Mouse (Mus musculus) hindbrain, embryonic 12.5 days (tissue): ENCODE results near the gene Zfp282. TPM values are rescaled to one million over a fixed set of nuclear protein-coding genes. Genes with fewer than 3 reads are reported as not detected.

Source experiments
- ATAC-seq: fragments of 200-750 bp; cut with Nextera tagmentation; 2 replicates; pipeline ENCODE4 v1.8.0; 2017; ENCODE audit warnings: moderate TSS enrichment; ENCODE audit not compliant: low FRiP score
- H3K27ac ChIP-seq: fragments of 300-500 bp; sonication (generic); 2 replicates; pipeline ENCODE4 v1.5.1; 2016; ENCODE audit warnings: mild to moderate bottlenecking
- H3K27me3 ChIP-seq: fragments of 300-500 bp; sonication (generic); 2 replicates; pipeline ENCODE4 v1.6.1; 2016; ENCODE audit warnings: mild to moderate bottlenecking
- H3K36me3 ChIP-seq: fragments of 300-500 bp; sonication (generic); 2 replicates; pipeline ENCODE4 v1.6.1; 2016; ENCODE audit warnings: mild to moderate bottlenecking
- H3K4me1 ChIP-seq: fragments of 300-500 bp; sonication (generic); 2 replicates; pipeline ENCODE4 v1.6.1; 2016
- H3K4me2 ChIP-seq: fragments of 300-500 bp; sonication (generic); replicated peaks from 2 replicates; pipeline ENCODE4 v1.6.1; 2016; ENCODE audit warnings: mild to moderate bottlenecking
- H3K4me3 ChIP-seq: fragments of 300-500 bp; sonication (generic); 2 replicates; pipeline ENCODE4 v1.5.1; 2016; ENCODE audit warnings: mild to moderate bottlenecking
- H3K9ac ChIP-seq: fragments of 300-500 bp; sonication (generic); 2 replicates; pipeline ENCODE4 v1.6.1; 2016; ENCODE audit warnings: mild to moderate bottlenecking, moderate library complexity
- H3K9me3 ChIP-seq: fragments of 300-500 bp; sonication (generic); replicated peaks from 2 replicates; pipeline ENCODE4 v1.6.1; 2016; ENCODE audit warnings: mild to moderate bottlenecking
- WGBS: fragments of 180-500 bp; shearing (Covaris S2); methylation state at CpG from one replicate; pipeline ENCODE4 v1.1.7; 2016; 5-methylcytosine and 5-hydroxymethylcytosine counted together
- polyA plus RNA-seq: library from polyadenylated mRNA; unstranded; fragments of >200 nt; fragmentation: Nextera tagmentation; extraction: Ambion mirVana; gene quantifications from 2 replicates; pipeline ENCODE4 v1.2.1, GENCODE M21; 2016

Gene Zfp282
- 27.0 and 28.3 TPM in 2 replicates for polyA plus RNA-seq

- H3K27me3 ChIP-seq: no peaks in the 10 kb centered on the region
- 6% methylated on average over 9 of the region's 9 CpGs for WGBS
- H3K4me3 ChIP-seq: peak within 1 kb of the TSS; percentile 94
- H3K9me3 ChIP-seq: no peaks in the 10 kb centered on the region
- H3K36me3 ChIP-seq: peaks cover 22% of the 10 kb centered on the region
- ATAC-seq: no peak
- H3K4me2 ChIP-seq: peak within 1 kb of the TSS; percentile 88
- H3K4me1 ChIP-seq: peaks cover 15% of the 10 kb centered on the region
- H3K27ac ChIP-seq: peak within 1 kb of the TSS; percentile 99
- H3K9ac ChIP-seq: peak within 1 kb of the TSS; percentile 98
These were observed at the start of gene Zfp282 for GRCm38 (mm10) chr6:47877058-47877457. TSS of gene Zfp282 (plus strand) at chr6:47877204.

DNA sequence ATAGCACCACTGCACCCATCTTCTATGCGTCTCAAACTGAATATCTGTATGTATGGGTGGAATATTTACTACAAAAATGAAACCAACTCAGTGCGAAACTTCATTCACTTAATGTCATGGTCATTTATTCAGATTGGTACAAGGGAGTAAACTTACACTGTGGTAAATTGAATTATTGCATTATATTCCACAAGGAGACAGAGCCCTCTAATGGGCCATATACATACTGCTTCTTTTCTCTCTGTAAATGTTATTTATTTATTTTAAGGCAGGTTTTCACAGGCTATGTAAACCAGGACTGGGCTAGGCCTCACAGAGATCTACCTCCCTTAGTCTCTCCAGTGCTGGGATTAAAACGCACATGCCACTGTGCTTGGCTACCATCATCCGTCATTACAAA, 49.5 kb upstream of the Zfp282 start:
- Histone ChIP-seq H3K4me2 (no peak overlapping the region), H3K9me3 (no peaks in the 10 kb centered on the region), H3K27me3 (no peaks in the 10 kb centered on the region), H3K36me3 (peaks cover 26% of the 10 kb centered on the region), H3K4me1 (0 out of 2 replicates have a peak, but pooled peaks cover 8% of the 10 kb centered on the region), H3K27ac (no peak overlapping the region), H3K9ac (no peak overlapping the region), H3K4me3 (no peak overlapping the region)
- 87% methylated on average over 4 of the region's 4 CpGs for WGBS
- ATAC-seq: no peak

- H3K4me3 ChIP-seq: peak overlapping the region; percentile 79; the same call in 1 of the 2 replicates
- H3K4me2 ChIP-seq: peak overlapping the region; percentile 54
- no peak overlapping the region for H3K9ac ChIP-seq
- no peaks in the 10 kb centered on the region for H3K9me3 ChIP-seq
- peaks cover 11% of the 10 kb centered on the region for H3K36me3 ChIP-seq
- H3K27ac ChIP-seq: no peak overlapping the region
- WGBS: 39% methylated on average over 1 of the region's 1 CpGs
- 0 out of 2 replicates have a peak, but pooled peaks cover 8% of the 10 kb centered on the region for H3K4me1 ChIP-seq
- ATAC-seq: no peak
- H3K27me3 ChIP-seq: no peaks in the 10 kb centered on the region
These were observed 48.1 kb upstream of the Zfp282 start for GRCm38 (mm10) chr6:47828950-47829349.

- H3K4me3 ChIP-seq: peak within 1 kb of the TSS; percentile 79
- WGBS: 2% methylated on average over 59 of the region's 64 CpGs
- peak within 1 kb of the TSS; percentile 92 for H3K9ac ChIP-seq
- peak; percentile 93 for ATAC-seq
- no peaks in the 10 kb centered on the region for H3K9me3 ChIP-seq
- H3K36me3 ChIP-seq: peaks cover 4% of the 10 kb centered on the region; the same call in 1 of the 2 replicates
- 0 out of 2 replicates have a peak, but pooled peaks cover 8% of the 10 kb centered on the region for H3K4me1 ChIP-seq
- no peaks in the 10 kb centered on the region for H3K27me3 ChIP-seq
- peak within 1 kb of the TSS; percentile 54 for H3K4me2 ChIP-seq
- H3K27ac ChIP-seq: peak within 1 kb of the TSS; percentile 96
These were observed 46.6 kb upstream of the Zfp282 start, which contains the start of gene Zfp786 for GRCm38 (mm10) chr6:47830104-47831078. TSS of gene Zfp786 (minus strand) at chr6:47830867.

- Histone ChIP-seq H3K9ac (no peak overlapping the region), H3K36me3 (no peaks in the 10 kb centered on the region), H3K27me3 (no peaks in the 10 kb centered on the region), H3K9me3 (no peaks in the 10 kb centered on the region), H3K4me3 (no peak overlapping the region), H3K27ac (no peak overlapping the region), H3K4me2 (no peak overlapping the region), H3K4me1 (peaks cover 13% of the 10 kb centered on the region; the same call in 1 of the 2 replicates)
- ATAC-seq: no peak
- 100% methylated on average over 1 of the region's 1 CpGs for WGBS
These were observed 44.8 kb upstream of the Zfp282 start for GRCm38 (mm10) chr6:47832220-47832619.

DNA sequence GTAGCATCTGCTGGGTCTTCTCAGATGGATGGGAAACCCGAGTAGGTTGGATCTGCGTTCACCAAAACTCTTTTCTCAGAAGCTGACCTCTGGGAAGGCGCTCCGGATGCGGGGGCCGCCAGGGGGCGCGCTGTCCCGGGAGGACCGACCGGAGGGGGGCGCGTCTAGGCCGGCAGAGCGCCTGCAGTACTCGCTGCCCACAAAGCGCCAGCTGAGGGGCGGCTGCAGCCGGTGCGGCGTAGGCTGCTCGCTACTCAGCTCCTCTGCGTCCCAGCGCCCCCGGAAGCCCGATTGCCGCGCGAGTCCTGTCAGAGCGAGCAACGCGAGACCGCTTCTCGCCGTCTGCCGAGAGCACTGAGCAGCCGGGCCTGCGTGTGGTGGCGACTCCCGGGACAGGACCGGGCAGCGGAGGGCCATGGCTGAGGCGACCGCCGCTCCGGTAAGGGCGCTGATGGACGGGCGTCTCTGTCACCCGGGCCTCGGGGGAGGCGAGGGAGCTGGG, 41.5 kb upstream of the Zfp282 start, which contains the start of gene Zfp398:
Gene Zfp398 (plus strand): TSS at position 180 of the 502 bp plus-strand sequence.
- ATAC-seq: peak; percentile 93
- H3K36me3 ChIP-seq: no peaks in the 10 kb centered on the region; the same call in 1 of the 2 replicates
- under 1% methylated on average over 44 of the region's 52 CpGs for WGBS
- H3K9ac ChIP-seq: peak within 1 kb of the TSS; percentile 91
- peaks cover 8% of the 10 kb centered on the region; the same call in 1 of the 2 replicates for H3K4me1 ChIP-seq
- no peaks in the 10 kb centered on the region for H3K9me3 ChIP-seq
- H3K4me3 ChIP-seq: peak within 1 kb of the TSS; percentile 92
- peak within 1 kb of the TSS; percentile 61 for H3K4me2 ChIP-seq
- no peaks in the 10 kb centered on the region for H3K27me3 ChIP-seq
- H3K27ac ChIP-seq: peak within 1 kb of the TSS; percentile 96

- peak overlapping the region; percentile 61 for H3K4me2 ChIP-seq
- WGBS: under 1% methylated on average over 49 of the region's 49 CpGs
- H3K27me3 ChIP-seq: no peaks in the 10 kb centered on the region
- H3K9ac ChIP-seq: peak overlapping the region; percentile 91
- H3K36me3 ChIP-seq: no peaks in the 10 kb centered on the region; the same call in 1 of the 2 replicates
- H3K27ac ChIP-seq: peak overlapping the region; percentile 96
- peak; percentile 91 for ATAC-seq
- H3K4me1 ChIP-seq: peaks cover 5% of the 10 kb centered on the region; the same call in 1 of the 2 replicates
- H3K9me3 ChIP-seq: no peaks in the 10 kb centered on the region
- peak overlapping the region; percentile 92 for H3K4me3 ChIP-seq
These were observed 41.0 kb upstream of the Zfp282 start for GRCm38 (mm10) chr6:47835984-47836521.

DNA sequence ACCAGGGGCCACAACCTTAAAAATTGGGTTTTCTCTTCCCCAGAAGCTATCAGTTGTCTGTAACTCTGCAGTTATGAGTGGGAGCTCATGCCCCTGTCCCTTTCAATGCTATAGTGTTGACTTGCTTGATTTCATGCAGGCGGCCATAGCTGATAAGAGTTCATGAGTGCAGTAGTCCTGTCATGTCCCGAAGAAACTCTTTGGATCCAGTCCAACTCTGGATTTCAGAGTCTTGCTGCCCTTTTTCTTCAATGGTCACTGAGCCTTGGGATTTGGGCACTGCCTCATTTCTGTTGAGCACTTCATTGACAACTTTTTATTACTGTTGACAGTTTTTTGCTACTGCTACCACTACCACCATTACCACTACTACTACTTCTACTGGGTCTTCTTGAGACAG, 39.4 kb upstream of the Zfp282 start:
- H3K9me3 ChIP-seq: no peaks in the 10 kb centered on the region
- peaks cover 5% of the 10 kb centered on the region; the same call in 1 of the 2 replicates for H3K4me1 ChIP-seq
- no peak overlapping the region for H3K4me3 ChIP-seq
- no peak overlapping the region for H3K9ac ChIP-seq
- ATAC-seq: no peak
- no peak overlapping the region for H3K4me2 ChIP-seq
- peaks cover 2% of the 10 kb centered on the region; the same call in 1 of the 2 replicates for H3K36me3 ChIP-seq
- no peak overlapping the region for H3K27ac ChIP-seq
- H3K27me3 ChIP-seq: no peaks in the 10 kb centered on the region
- WGBS: 78% methylated on average over 2 of the region's 2 CpGs

- WGBS: 94% methylated on average over 1 of the region's 1 CpGs
- no peak overlapping the region for H3K4me2 ChIP-seq
- ATAC-seq: no peak
These were observed 35.9 kb upstream of the Zfp282 start for GRCm38 (mm10) chr6:47841077-47841476.

DNA sequence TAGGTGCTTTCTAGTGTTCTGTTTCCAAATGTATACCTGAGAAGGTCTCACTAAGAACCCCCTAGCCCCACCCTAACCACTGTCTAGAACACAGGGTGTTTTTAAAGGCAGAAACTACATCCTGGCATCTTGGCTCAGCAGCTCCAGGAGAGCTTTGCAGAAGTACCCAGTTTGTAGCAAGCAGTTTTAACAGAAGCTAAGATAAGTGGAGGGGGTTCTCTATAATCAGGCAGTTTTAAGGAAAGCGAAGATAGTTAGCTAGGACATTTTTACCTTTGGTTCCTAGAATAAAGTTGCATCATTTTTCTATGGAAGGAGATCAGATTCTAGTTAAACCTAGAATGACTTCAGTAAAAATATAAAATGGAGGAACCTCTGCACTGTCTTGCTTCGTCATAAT, 35.2 kb upstream of the Zfp282 start:
- no peak for ATAC-seq
- no peaks in the 10 kb centered on the region for H3K9me3 ChIP-seq
- no peak overlapping the region for H3K4me2 ChIP-seq
- H3K4me1 ChIP-seq: peaks cover 3% of the 10 kb centered on the region; the same call in 1 of the 2 replicates
- H3K4me3 ChIP-seq: no peak overlapping the region
- peaks cover 11% of the 10 kb centered on the region for H3K36me3 ChIP-seq
- WGBS: 97% methylated on average over 2 of the region's 2 CpGs
- no peak overlapping the region for H3K27ac ChIP-seq
- no peaks in the 10 kb centered on the region for H3K27me3 ChIP-seq
- no peak overlapping the region for H3K9ac ChIP-seq

More at GRCm38 (mm10) chr6:47841077-47841476, 35.9 kb upstream of the Zfp282 start:
- Histone ChIP-seq H3K4me1 (peaks cover 5% of the 10 kb centered on the region; the same call in 1 of the 2 replicates), H3K27ac (no peak overlapping the region), H3K36me3 (peaks cover 6% of the 10 kb centered on the region; the same call in 1 of the 2 replicates), H3K9ac (no peak overlapping the region), H3K4me3 (no peak overlapping the region), H3K9me3 (no peaks in the 10 kb centered on the region), H3K27me3 (no peaks in the 10 kb centered on the region)

- no peak for ATAC-seq
- H3K27me3 ChIP-seq: no peaks in the 10 kb centered on the region
- WGBS: 81% methylated on average over 1 of the region's 1 CpGs
- no peak overlapping the region for H3K9ac ChIP-seq
- H3K4me2 ChIP-seq: no peak overlapping the region
- H3K4me3 ChIP-seq: no peak overlapping the region
- H3K9me3 ChIP-seq: no peaks in the 10 kb centered on the region
- no peak overlapping the region for H3K27ac ChIP-seq
- H3K4me1 ChIP-seq: no peaks in the 10 kb centered on the region
- H3K36me3 ChIP-seq: peaks cover 11% of the 10 kb centered on the region
These were observed 34.7 kb upstream of the Zfp282 start for GRCm38 (mm10) chr6:47842337-47842736.

GRCm38 (mm10) chr6:47845779-47846178, 31.2 kb upstream of the Zfp282 start:
- Histone ChIP-seq H3K9ac (no peak overlapping the region), H3K27ac (no peak overlapping the region), H3K9me3 (no peaks in the 10 kb centered on the region), H3K36me3 (peaks cover 11% of the 10 kb centered on the region; the same call in 1 of the 2 replicates), H3K4me2 (no peak overlapping the region), H3K4me3 (no peak overlapping the region), H3K4me1 (no peaks in the 10 kb centered on the region), H3K27me3 (no peaks in the 10 kb centered on the region)
- no peak for ATAC-seq
